Mouse (Mus musculus): ENCODE results near the gene Kcnma1.

The Kcnma1 gene

GRCm38 (mm10) chr14:23602054-23602453, 412.2 kb downstream of the Kcnma1 start:
- no peak for DNase-seq (ENCODE audit: low spot score)

GRCm38 (mm10) chr14:23594629-23595028, 419.7 kb downstream of the Kcnma1 start:
- no peak for DNase-seq (ENCODE audit: low spot score)

GRCm38 (mm10) chr14:23592826-23593447, 421.4 kb downstream of the Kcnma1 start:
- DNase-seq (ENCODE audit: low spot score), result no peak

- DNase-seq (ENCODE audit: low spot score), result no peak
These were observed 424.4 kb downstream of the Kcnma1 start for GRCm38 (mm10) chr14:23589744-23590481.

GRCm38 (mm10) chr14:23587451-23587850, 426.8 kb downstream of the Kcnma1 start:
- no peak for DNase-seq (ENCODE audit: low spot score)

GRCm38 (mm10) chr14:23583235-23583634, 431.1 kb downstream of the Kcnma1 start:
- no peak for DNase-seq (ENCODE audit: low spot score)

GRCm38 (mm10) chr14:23581282-23581681, 433.0 kb downstream of the Kcnma1 start:
- DNase-seq (ENCODE audit: low spot score), result no peak

- no peak for DNase-seq (ENCODE audit: low spot score)
These were observed 438.3 kb downstream of the Kcnma1 start for GRCm38 (mm10) chr14:23575951-23576350.

GRCm38 (mm10) chr14:23574136-23574535, 440.2 kb downstream of the Kcnma1 start:
- DNase-seq (ENCODE audit: low spot score), result no peak

GRCm38 (mm10) chr14:23573385-23573784, 440.9 kb downstream of the Kcnma1 start:
- DNase-seq (ENCODE audit: low spot score), result no peak

GRCm38 (mm10) chr14:23572778-23573177, 441.5 kb downstream of the Kcnma1 start:
- no peak for DNase-seq (ENCODE audit: low spot score)

GRCm38 (mm10) chr14:23570251-23570650, 444.0 kb downstream of the Kcnma1 start:
- DNase-seq (ENCODE audit: low spot score), result no peak

- DNase-seq (ENCODE audit: low spot score), result no peak
These were observed 448.4 kb downstream of the Kcnma1 start for GRCm38 (mm10) chr14:23565931-23566330.

- no peak for DNase-seq (ENCODE audit: low spot score)
These were observed 449.8 kb downstream of the Kcnma1 start for GRCm38 (mm10) chr14:23564474-23564873.

GRCm38 (mm10) chr14:23563180-23563579, 451.1 kb downstream of the Kcnma1 start:
- no peak for DNase-seq (ENCODE audit: low spot score)

GRCm38 (mm10) chr14:23555647-23556046, 458.6 kb downstream of the Kcnma1 start:
- DNase-seq (ENCODE audit: low spot score), result no peak

- DNase-seq (ENCODE audit: low spot score), result no peak
These were observed 461.9 kb downstream of the Kcnma1 start for GRCm38 (mm10) chr14:23552252-23552974.

GRCm38 (mm10) chr14:23550467-23550866, 463.8 kb downstream of the Kcnma1 start:
- DNase-seq (ENCODE audit: low spot score), result no peak

GRCm38 (mm10) chr14:23542131-23542530, 472.2 kb downstream of the Kcnma1 start:
- no peak for DNase-seq (ENCODE audit: low spot score)

- no peak for DNase-seq (ENCODE audit: low spot score)
These were observed 474.7 kb downstream of the Kcnma1 start for GRCm38 (mm10) chr14:23539621-23540020.

GRCm38 (mm10) chr14:23533346-23533745, 480.9 kb downstream of the Kcnma1 start:
- no peak for DNase-seq (ENCODE audit: low spot score)

GRCm38 (mm10) chr14:23531735-23532525, 482.4 kb downstream of the Kcnma1 start:
- no peak for DNase-seq (ENCODE audit: low spot score)

Data from spleen, adult 12 weeks (tissue).